Mouse (Mus musculus): ENCODE results near the gene Vkorc1. TPM values are rescaled to one million over a fixed set of nuclear protein-coding genes. Genes with fewer than 3 reads are reported as not detected.

The Vkorc1 gene
- total and polyA plus RNA-seq, 3 experiments, result 0.25 TPM; not detected in 2

- Histone ChIP-seq H3K9ac (ENCODE audit: insufficient read depth, low read depth) (no peak overlapping the region), H3K9me3 (replicated peaks; ENCODE audit: low read length) (no peaks in the 10 kb centered on the region), H3K27me3 (replicated peaks) (no peaks in the 10 kb centered on the region), H3K4me2 (ENCODE audit: insufficient read depth, low read depth, poor library complexity, severe bottlenecking) (no peak overlapping the region), H3K79me2 (replicated peaks; ENCODE audit: control insufficient read depth, extremely low read depth, insufficient read depth, poor library complexity, severe bottlenecking) (no peaks in the 10 kb centered on the region; the same call in 1 of the 2 replicates), H3K36me3 (replicated peaks in 1 of 2; ENCODE audit: control insufficient read depth in 1 of 2, insufficient read depth in 1 of 2, low read length in 1 of 2) (peaks cover 60 to 96% of the 10 kb centered on the region in 2 experiments), H3K4me1 (ENCODE audit: control insufficient read depth in 1 of 2, insufficient read depth in 2 of 2) (peaks cover 3 to 47% of the 10 kb centered on the region in 2 experiments), H3K4me3 (replicated peaks in 1 of 3; ENCODE audit: low read depth in 2 of 3, low read length in 2 of 3, poor library complexity in 1 of 3) (no peak overlapping the region), H3K27ac (ENCODE audit: insufficient read depth, low read depth) (no peak overlapping the region)
- dilution Hi-C loops (cut with MboI; ENCODE audit: extremely low pct_ligation_motif_present, extremely low pct_unique_long_range_greater_than_20kb, low sequenced_read_pairs), result no loop called here
- in situ Hi-C loops (cut with MboI; ENCODE audit: low pct_ligation_motif_present, low pct_unique_long_range_greater_than_20kb, low sequenced_read_pairs), result no loop called here
- TF ChIP-seq CHD1 (IDR thresholded peaks at IDR 0.05; ENCODE audit: low read depth, low read length) (no peak), MEF2A (IDR thresholded peaks at IDR 0.05; ENCODE audit: borderline replicate concordance, low read depth, low read length) (no peak), TCF12 (IDR thresholded peaks at IDR 0.05; ENCODE audit: low read depth, low read length) (no peak), MAFK (IDR thresholded peaks at IDR 0.05; ENCODE audit: insufficient replicate concordance, low read length) (no peak), TBP (conservative IDR thresholded peaks at IDR 0.05; ENCODE audit: low read depth, low read length) (no peak), SMC3 (IDR thresholded peaks at IDR 0.05; ENCODE audit: low read depth, low read length) (no peak), HCFC1 (IDR thresholded peaks at IDR 0.05; ENCODE audit: low read depth, low read length) (no peak), ZKSCAN1 (IDR thresholded peaks at IDR 0.05; ENCODE audit: borderline replicate concordance, low read depth, low read length) (no peak), ELF1 (IDR thresholded peaks at IDR 0.05; ENCODE audit: low read depth, low read length) (no peak), NRF1 (IDR thresholded peaks at IDR 0.05; ENCODE audit: low read depth, low read length) (no peak), USF2 (conservative IDR thresholded peaks at IDR 0.05; ENCODE audit: low read depth, low read length) (no peak), POLR2A (IDR thresholded peaks at IDR 0.05; ENCODE audit: low read depth, low read length) (no peak), MAX (IDR thresholded peaks at IDR 0.05; ENCODE audit: low read length) (no peak), CTCF (conservative IDR thresholded peaks at IDR 0.05 in 1 of 2, IDR thresholded peaks at IDR 0.05 in 1 of 2; ENCODE audit: low read depth in 2 of 2, low read length in 2 of 2) (no peak), IRF4 (IDR thresholded peaks at IDR 0.05; ENCODE audit: low read depth, low read length) (no peak), ETS1 (conservative IDR thresholded peaks at IDR 0.05; ENCODE audit: low read depth, low read length) (no peak), RAD21 (IDR thresholded peaks at IDR 0.05; ENCODE audit: low read depth, low read length) (no peak), BHLHE40 (IDR thresholded peaks at IDR 0.05; ENCODE audit: low read depth, low read length) (no peak)
- DNase-seq (ENCODE audit: extremely low read depth), result no peak
Measured at GRCm38 (mm10) chr7:127887781-127888180, 7.6 kb downstream of the Vkorc1 start.

DNA sequence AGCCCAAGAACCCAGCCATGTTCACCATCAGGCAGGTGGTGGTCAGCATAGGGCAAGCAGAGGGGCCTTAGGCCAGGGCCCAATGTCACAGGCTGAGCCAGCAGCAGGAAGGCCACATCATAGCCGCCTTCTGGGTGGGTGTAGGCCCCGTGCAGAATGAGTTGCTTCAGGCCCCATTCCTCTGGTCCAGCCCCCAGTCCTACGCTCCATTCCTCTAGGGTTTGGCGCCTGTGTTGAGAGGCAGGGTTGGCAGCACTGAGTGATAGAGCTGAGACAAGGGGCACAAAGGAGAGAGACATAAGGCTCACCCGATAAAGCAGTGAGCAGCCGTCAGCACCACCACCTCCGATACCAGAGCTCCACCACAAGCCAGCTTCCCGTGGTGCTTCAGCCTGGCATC, 8.2 kb downstream of the Vkorc1 start:
- TF ChIP-seq HCFC1 (IDR thresholded peaks at IDR 0.05; ENCODE audit: low read depth, low read length), result no peak
- no peak for TF ChIP-seq CTCF (conservative IDR thresholded peaks at IDR 0.05 in 1 of 2, IDR thresholded peaks at IDR 0.05 in 1 of 2; ENCODE audit: low read depth in 2 of 2, low read length in 2 of 2)
- TF ChIP-seq MAX (IDR thresholded peaks at IDR 0.05; ENCODE audit: low read length), result no peak
- no peak for TF ChIP-seq SIN3A (IDR thresholded peaks at IDR 0.05; ENCODE audit: low read length)
- TF ChIP-seq USF1 (IDR thresholded peaks at IDR 0.05; ENCODE audit: low read depth, low read length), result no peak
- TF ChIP-seq MYC (IDR thresholded peaks at IDR 0.05; ENCODE audit: low read depth, low read length), result no peak
- no peak for TF ChIP-seq MXI1 (IDR thresholded peaks at IDR 0.05; ENCODE audit: low read depth, low read length)
- H3K27me3 ChIP-seq (replicated peaks), result no peaks in the 10 kb centered on the region
- peaks cover 4% of the 10 kb centered on the region for H3K9me3 ChIP-seq (replicated peaks; ENCODE audit: low read length)
- H3K27ac ChIP-seq (ENCODE audit: insufficient read depth, low read depth), result no peak overlapping the region
- H3K4me1 ChIP-seq (ENCODE audit: control insufficient read depth in 1 of 2, insufficient read depth in 2 of 2), result peaks cover 3 to 47% of the 10 kb centered on the region in 2 experiments
- dilution Hi-C loops (cut with MboI; ENCODE audit: extremely low pct_ligation_motif_present, extremely low pct_unique_long_range_greater_than_20kb, low sequenced_read_pairs) (no loop called here), in situ Hi-C loops (cut with MboI; ENCODE audit: low pct_ligation_motif_present, low pct_unique_long_range_greater_than_20kb, low sequenced_read_pairs) (no loop called here)
- H3K79me2 ChIP-seq (replicated peaks; ENCODE audit: control insufficient read depth, extremely low read depth, insufficient read depth, poor library complexity, severe bottlenecking), result no peaks in the 10 kb centered on the region; the same call in 1 of the 2 replicates
- peaks cover 66 to 98% of the 10 kb centered on the region in 2 experiments for H3K36me3 ChIP-seq (replicated peaks in 1 of 2; ENCODE audit: control insufficient read depth in 1 of 2, insufficient read depth in 1 of 2, low read length in 1 of 2)
- no peak overlapping the region for H3K4me3 ChIP-seq (replicated peaks in 1 of 3; ENCODE audit: low read depth in 2 of 3, low read length in 2 of 3, poor library complexity in 1 of 3)
- H3K4me2 ChIP-seq (ENCODE audit: insufficient read depth, low read depth, poor library complexity, severe bottlenecking), result no peak overlapping the region
- no peak overlapping the region for H3K9ac ChIP-seq (ENCODE audit: insufficient read depth, low read depth)
- DNase-seq (ENCODE audit: extremely low read depth), result no peak

All from CH12.LX (cell line).